Mouse (Mus musculus) lung, adult 2 months (tissue): ENCODE results near the gene Mapk8ip2. TPM values are rescaled to one million over a fixed set of nuclear protein-coding genes. Genes with fewer than 3 reads are reported as not detected.
A peak's percentile ranks its signal among the peaks of the same experiment; 100 is the strongest.
"Not testable (repeated sequence)": the region's sequence is repeated elsewhere in the genome, so short reads cannot be mapped to it uniquely, and the experiment has no call there.

Experiments used
- DNase-seq: peaks from one replicate; pipeline ENCODE4 v3.0.0; 2022
- H3K4me1 ChIP-seq: fragments of 200-500 bp; 2 replicates; pipeline ENCODE4 v1.6.1; 2011; ENCODE audit warnings: low read length; ENCODE audit not compliant: control insufficient read depth, insufficient read depth
- H3K4me3 ChIP-seq: fragments of 200-500 bp; replicated peaks from 2 replicates; pipeline ENCODE3; 2011; ENCODE audit warnings: low read depth, mild to moderate bottlenecking, control low read depth, low read length; ENCODE audit errors: extremely low read depth
- CTCF ChIP-seq: fragments of 200-500 bp; IDR thresholded peaks from 2 replicates; pipeline ENCODE4 v1.5.1; 2011; ENCODE audit warnings: mild to moderate bottlenecking, low read length, control low read depth; ENCODE audit not compliant: insufficient read depth
- POLR2A ChIP-seq: fragments of 200-500 bp; IDR thresholded peaks from 2 replicates; pipeline ENCODE4 v1.6.1; 2011; ENCODE audit warnings: low read depth, mild to moderate bottlenecking, control low read depth, low read length, borderline replicate concordance; ENCODE audit errors: extremely low read depth
- WGBS: fragments of 180-500 bp; shearing (Covaris S2); methylation state at CpG from one replicate; pipeline ENCODE4 v1.1.7; 2018; 5-methylcytosine and 5-hydroxymethylcytosine counted together
- polyA plus RNA-seq: library from polyadenylated mRNA; depleted of rRNA; stranded (reverse); fragments of >200 nt; gene quantifications from 2 replicates; pipeline ENCODE4 v1.2.3, GENCODE M21; 2012

Mapk8ip2 gene
- polyA plus RNA-seq, 1 experiment = 0.11 TPM

- no peak for DNase-seq
- H3K4me1 ChIP-seq = 0 out of 2 replicates have a peak, but pooled peaks cover 3% of the 10 kb centered on the region
- WGBS = 6% methylated on average over 22 of the region's 22 CpGs
Observed at GRCm38 (mm10) chr15:89428821-89429351, 24.8 kb upstream of the Mapk8ip2 start.

GRCm38 (mm10) chr15:89429352-89430221, 24.1 kb upstream of the Mapk8ip2 start, which contains the start of the genes C730034F03Rik, Gm44502 and Chkb:
C730034F03Rik (plus strand) TSS chr15:89429589.
Gm44502 (minus strand) TSS chr15:89429696.
Chkb (minus strand) TSS chr15:89429908.
- WGBS = under 1% methylated on average over 70 of the region's 70 CpGs
- peak; percentile 90 for DNase-seq
- peak within 1 kb of the TSS; percentile 83 for H3K4me3 ChIP-seq
- TF ChIP-seq CTCF (no peak), POLR2A (peak; percentile 88)
- H3K4me1 ChIP-seq = 0 out of 2 replicates have a peak, but pooled peaks cover 3% of the 10 kb centered on the region

More at GRCm38 (mm10) chr15:89428821-89429351, 24.8 kb upstream of the Mapk8ip2 start:
- no peak for TF ChIP-seq POLR2A
- TF ChIP-seq CTCF = no peak
- peak overlapping the region; percentile 83 for H3K4me3 ChIP-seq

GRCm38 (mm10) chr15:89430341-89430740, 23.4 kb upstream of the Mapk8ip2 start:
- TF ChIP-seq CTCF = no peak
- no peak for TF ChIP-seq POLR2A
- peak overlapping the region; percentile 83 for H3K4me3 ChIP-seq
- WGBS = 39% methylated on average over 6 of the region's 6 CpGs
- H3K4me1 ChIP-seq = 0 out of 2 replicates have a peak, but pooled peaks cover 3% of the 10 kb centered on the region
- no peak for DNase-seq

- not testable (repeated sequence) for H3K4me1 ChIP-seq, H3K4me3 ChIP-seq, DNase-seq
- WGBS = 60% methylated on average over 9 of the region's 9 CpGs
Observed at GRCm38 (mm10) chr15:89430771-89431170, 22.9 kb upstream of the Mapk8ip2 start.

GRCm38 (mm10) chr15:89431271-89431670, 22.4 kb upstream of the Mapk8ip2 start:
- WGBS = 80% methylated on average over 3 of the region's 3 CpGs
- no peak overlapping the region for H3K4me3 ChIP-seq
- no peak for DNase-seq
- no peak for TF ChIP-seq POLR2A
- TF ChIP-seq CTCF = no peak
- H3K4me1 ChIP-seq = 0 out of 2 replicates have a peak, but pooled peaks cover 3% of the 10 kb centered on the region

GRCm38 (mm10) chr15:89431806-89432205, 21.9 kb upstream of the Mapk8ip2 start:
- no peak for TF ChIP-seq POLR2A
- TF ChIP-seq CTCF = no peak
- 90% methylated on average over 6 of the region's 6 CpGs for WGBS
- DNase-seq = no peak
- H3K4me3 ChIP-seq = no peak overlapping the region
- H3K4me1 ChIP-seq = 0 out of 2 replicates have a peak, but pooled peaks cover 3% of the 10 kb centered on the region

- TF ChIP-seq CTCF = no peak
- no peak for TF ChIP-seq POLR2A
- 78% methylated on average over 4 of the region's 4 CpGs for WGBS
Observed at GRCm38 (mm10) chr15:89432946-89433345, 20.8 kb upstream of the Mapk8ip2 start.

GRCm38 (mm10) chr15:89434136-89434535, 19.6 kb upstream of the Mapk8ip2 start:
- Histone ChIP-seq H3K4me3 (no peak overlapping the region), H3K4me1 (no peaks in the 10 kb centered on the region)
- WGBS = 78% methylated on average over 3 of the region's 3 CpGs
- TF ChIP-seq CTCF = no peak
- no peak for TF ChIP-seq POLR2A
- no peak for DNase-seq

More at GRCm38 (mm10) chr15:89432946-89433345, 20.8 kb upstream of the Mapk8ip2 start:
- H3K4me3 ChIP-seq = no peak overlapping the region
- 0 out of 2 replicates have a peak, but pooled peaks cover 3% of the 10 kb centered on the region for H3K4me1 ChIP-seq
- DNase-seq = no peak

- Histone ChIP-seq H3K4me1 (no peaks in the 10 kb centered on the region), H3K4me3 (no peak overlapping the region)
- WGBS = 86% methylated on average over 5 of the region's 5 CpGs
- TF ChIP-seq CTCF (no peak), POLR2A (no peak)
- no peak for DNase-seq
Observed at GRCm38 (mm10) chr15:89435878-89436277, 17.8 kb upstream of the Mapk8ip2 start.

GRCm38 (mm10) chr15:89442486-89443070, 11.1 kb upstream of the Mapk8ip2 start:
- 34% methylated on average over 8 of the region's 8 CpGs for WGBS
- TF ChIP-seq CTCF = no peak
- TF ChIP-seq POLR2A = no peak
- H3K4me3 ChIP-seq = no peak overlapping the region
- DNase-seq = no peak
- H3K4me1 ChIP-seq = no peaks in the 10 kb centered on the region
